8 mouse cellular contexts compared by ENCODE assay signal in genomic region chr7:4445216-4445791, GRCm38 (mm10). TPM values are rescaled to one million over a fixed set of nuclear protein-coding genes. Genes with fewer than 3 reads are reported as not detected.
A peak's percentile ranks its signal among the peaks of the same experiment; 100 is the strongest.
DNase-seq lines count a peak whose midpoint lies in the region; ATAC-seq lines count a peak whose summit lies in the region.

Gene Rdh13, minus strand, starts transcription at chr7:4445649.

- no peaks in the 10 kb centered on the region for H3K27me3 ChIP-seq in forebrain, embryonic 14.5 days (replicated peaks; ENCODE audit: control insufficient read depth, insufficient read depth, low read length)
- H3K27me3 ChIP-seq in neural tube, embryonic 15.5 days (replicated peaks), result no peaks in the 10 kb centered on the region

- peaks cover 29% of the 10 kb centered on the region for H3K36me3 ChIP-seq in forebrain, embryonic 14.5 days (ENCODE audit: control insufficient read depth, insufficient read depth, low read length)
- peaks cover 37% of the 10 kb centered on the region for H3K36me3 ChIP-seq in neural tube, embryonic 15.5 days

- DNase-seq in ES-CJ7 (ENCODE audit: low read depth, low spot score), result peak; percentile 94
- DNase-seq in cerebellum, adult 11 months, result peak; percentile 87
- DNase-seq in forebrain, embryonic 14.5 days (ENCODE audit: low spot score), result peak; percentile 94
- DNase-seq in heart, postnatal 14 days, result peak; percentile 84 to 91
- DNase-seq in layer of hippocampus, adult 11-12 months (ENCODE audit: low spot score), result peak; percentile 93
- DNase-seq in lung, adult 18-20 months, result peak; percentile 92 to 95
- DNase-seq in testis, postnatal 14 days (ENCODE audit: low spot score), result peak; percentile 85

- no peaks in the 10 kb centered on the region for H3K4me1 ChIP-seq in forebrain, embryonic 14.5 days (ENCODE audit: control insufficient read depth, insufficient read depth, low read length)
- peaks cover 18% of the 10 kb centered on the region for H3K4me1 ChIP-seq in neural tube, embryonic 15.5 days

- peak within 1 kb of the TSS; percentile 66 for H3K4me2 ChIP-seq in forebrain, embryonic 14.5 days (ENCODE audit: low read length)
- peak within 1 kb of the TSS; percentile 73 for H3K4me2 ChIP-seq in neural tube, embryonic 15.5 days

- H3K4me3 ChIP-seq in forebrain, embryonic 14.5 days (ENCODE audit: low read depth, low read length), result peak within 1 kb of the TSS; percentile 65
- H3K4me3 ChIP-seq in neural tube, embryonic 15.5 days (replicated peaks), result peak within 1 kb of the TSS; percentile 75

- H3K9ac ChIP-seq in forebrain, embryonic 14.5 days (ENCODE audit: low read length), result peak within 1 kb of the TSS; percentile 74
- peak within 1 kb of the TSS; percentile 74 for H3K9ac ChIP-seq in neural tube, embryonic 15.5 days (replicated peaks)

- under 1% methylated on average over 35 of the region's 35 CpGs for WGBS in forebrain, embryonic 14.5 days
- under 1% methylated on average over 35 of the region's 35 CpGs for WGBS in neural tube, embryonic 15.5 days

- no peaks in the 10 kb centered on the region for H3K9me3 ChIP-seq in forebrain, embryonic 14.5 days (replicated peaks; ENCODE audit: control insufficient read depth, low read length)
- no peaks in the 10 kb centered on the region for H3K9me3 ChIP-seq in neural tube, embryonic 15.5 days (replicated peaks)

- peak within 1 kb of the TSS; percentile 44; the same call in 1 of the 2 replicates for H3K27ac ChIP-seq in forebrain, embryonic 14.5 days (ENCODE audit: low read depth, low read length)
- peak within 1 kb of the TSS; percentile 87 for H3K27ac ChIP-seq in neural tube, embryonic 15.5 days (replicated peaks)

- intact Hi-C loops in heart, postnatal 14 days (cut with DNase I), result loop anchor here (10.0 kb wide), 1 partner anchor 349 kb away; the partner anchor contains the start of gene Rpl28

- ATAC-seq in forebrain, embryonic 14.5 days, result peak; percentile 95
- ATAC-seq in neural tube, embryonic 15.5 days (ENCODE audit: low FRiP score), result peak; percentile 95

RNA-seq across cellular contexts. Expression of gene Rdh13, which starts in this region (rescaled TPM):
- 30.1 and 37.9 TPM in 2 replicates for polyA plus RNA-seq in forebrain, embryonic 14.5 days (2014; fragmentation: Nextera tagmentation; extraction: Ambion mirVana)
- total RNA-seq in heart, postnatal 14 days (2021), result 10 to 100 TPM; 31.0 to 32.1 TPM
- 38.2 and 41.9 TPM in 2 replicates for polyA plus RNA-seq in neural tube, embryonic 15.5 days (2015; fragmentation: Nextera tagmentation; extraction: Ambion mirVana)

Comparison
In these comparisons a context has a peak if more than half of its experiments do, and no peak if none do; other contexts are left out.
1. Peak in every context shown above with its lines: DNase-seq, ATAC-seq, H3K4me3 ChIP-seq and H3K27ac ChIP-seq.